Mouse (Mus musculus) limb, embryonic 15.5 days (tissue): ENCODE results near the gene Me1. TPM values are rescaled to one million over a fixed set of nuclear protein-coding genes. Genes with fewer than 3 reads are reported as not detected.

Experiments used
- ATAC-seq: fragments of 200-750 bp; cut with Nextera tagmentation; 2 replicates; pipeline ENCODE4 v1.8.0; 2017; ENCODE audit warnings: low read depth, moderate TSS enrichment; ENCODE audit not compliant: insufficient number of reproducible peaks, low FRiP score, low TSS enrichment
- H3K27ac ChIP-seq: fragments of 300-500 bp; sonication (generic); 2 replicates; pipeline ENCODE4 v1.5.1; 2015; ENCODE audit warnings: moderate library complexity, mild to moderate bottlenecking, inconsistent platforms
- H3K27me3 ChIP-seq: fragments of 300-500 bp; sonication (generic); 2 replicates; pipeline ENCODE4 v1.6.1; 2015; ENCODE audit warnings: inconsistent platforms
- H3K36me3 ChIP-seq: fragments of 300-500 bp; sonication (generic); 2 replicates; pipeline ENCODE4 v1.6.1; 2015; ENCODE audit warnings: inconsistent platforms
- H3K4me1 ChIP-seq: fragments of 300-500 bp; sonication (generic); 2 replicates; pipeline ENCODE4 v1.6.1; 2015; ENCODE audit warnings: inconsistent platforms
- H3K4me2 ChIP-seq: fragments of 300-500 bp; sonication (generic); 2 replicates; pipeline ENCODE4 v1.6.1; 2015; ENCODE audit warnings: mild to moderate bottlenecking, inconsistent platforms
- H3K4me3 ChIP-seq: fragments of 300-500 bp; sonication (generic); 2 replicates; pipeline ENCODE4 v1.5.1; 2015; ENCODE audit warnings: mild to moderate bottlenecking, inconsistent platforms
- H3K9ac ChIP-seq: fragments of 300-500 bp; sonication (generic); 2 replicates; pipeline ENCODE4 v1.6.1; 2015; ENCODE audit warnings: inconsistent platforms
- H3K9me3 ChIP-seq: fragments of 300-500 bp; sonication (generic); 2 replicates; pipeline ENCODE4 v1.6.1; 2016; ENCODE audit warnings: inconsistent platforms
- WGBS: fragments of 180-500 bp; shearing (Covaris S2); methylation state at CpG from one replicate; pipeline ENCODE4 v1.1.7; 2015; 5-methylcytosine and 5-hydroxymethylcytosine counted together
- polyA plus RNA-seq: library from polyadenylated mRNA; unstranded; fragments of >200 nt; fragmentation: Nextera tagmentation; extraction: Ambion mirVana; gene quantifications from 2 replicates; pipeline ENCODE4 v1.2.1, GENCODE M21; 2015

Gene Me1
- polyA plus RNA-seq, 1 experiment from 2014 or later = 32.4 TPM

DNA sequence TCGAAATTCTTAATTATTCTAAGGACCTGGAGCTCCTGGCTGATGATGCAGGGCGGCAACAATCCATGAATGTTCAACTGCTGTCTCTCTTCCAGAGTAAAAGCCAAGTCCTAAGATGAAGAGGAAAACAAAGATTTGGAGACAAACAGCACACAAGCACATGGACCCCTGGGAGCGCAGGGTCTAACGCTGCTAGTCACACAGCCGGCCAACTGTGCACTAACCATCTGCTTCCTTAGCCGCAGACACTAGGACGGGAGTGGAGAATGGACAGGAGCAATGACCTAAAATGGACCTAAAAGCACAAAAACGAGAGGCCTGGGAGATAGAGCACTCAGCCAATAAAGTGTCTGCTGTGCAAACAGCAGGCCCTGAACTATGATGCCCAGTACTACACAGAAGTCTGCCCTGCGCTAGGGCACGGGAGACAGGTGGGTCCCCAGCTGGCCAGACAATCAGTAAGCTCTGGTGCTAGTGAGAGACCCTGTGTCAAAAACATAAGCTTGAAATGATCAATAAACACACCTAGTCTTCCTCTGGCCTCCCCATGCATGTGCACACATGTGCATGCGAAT is 15.8 kb downstream of the Me1 start:
- no peaks in the 10 kb centered on the region for H3K9me3 ChIP-seq
- 88% methylated on average over 11 of the region's 11 CpGs for WGBS

DNA sequence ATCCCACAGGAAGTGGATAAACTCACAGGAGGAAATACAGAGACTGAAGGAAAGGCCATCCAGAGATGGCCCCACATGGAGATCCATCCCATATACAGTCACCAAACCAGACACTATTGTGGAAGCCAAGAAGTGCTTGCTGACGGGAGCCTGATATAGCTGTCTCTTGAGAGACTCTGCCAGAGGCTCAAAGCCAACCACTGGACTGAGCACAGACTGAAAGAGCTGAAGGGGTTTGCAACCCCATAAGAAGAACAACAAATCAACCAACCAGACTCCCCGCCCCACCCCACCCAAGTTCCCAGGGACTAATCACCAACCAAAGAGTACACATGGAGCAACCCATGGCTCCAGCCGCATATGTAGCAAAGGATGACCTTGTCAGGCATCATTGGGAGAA is 19.5 kb downstream of the Me1 start:
- no peaks in the 10 kb centered on the region for H3K36me3 ChIP-seq
- H3K4me1 ChIP-seq = 0 out of 2 replicates have a peak, but pooled peaks cover 4% of the 10 kb centered on the region
- WGBS = 85% methylated on average over 3 of the region's 3 CpGs
- no peak overlapping the region for H3K9ac ChIP-seq
- H3K4me3 ChIP-seq = no peak overlapping the region
- H3K27ac ChIP-seq = no peak overlapping the region
- H3K9me3 ChIP-seq = no peaks in the 10 kb centered on the region
- H3K27me3 ChIP-seq = no peaks in the 10 kb centered on the region
- no peak overlapping the region for H3K4me2 ChIP-seq
- no peak for ATAC-seq

More for the DNA sequence above, 15.8 kb downstream of the Me1 start:
- Histone ChIP-seq H3K9ac (no peak overlapping the region), H3K36me3 (no peaks in the 10 kb centered on the region), H3K4me3 (no peak overlapping the region), H3K4me2 (no peak overlapping the region), H3K27me3 (no peaks in the 10 kb centered on the region), H3K4me1 (0 out of 2 replicates have a peak, but pooled peaks cover 5% of the 10 kb centered on the region), H3K27ac (no peak overlapping the region)
- ATAC-seq = no peak

DNA sequence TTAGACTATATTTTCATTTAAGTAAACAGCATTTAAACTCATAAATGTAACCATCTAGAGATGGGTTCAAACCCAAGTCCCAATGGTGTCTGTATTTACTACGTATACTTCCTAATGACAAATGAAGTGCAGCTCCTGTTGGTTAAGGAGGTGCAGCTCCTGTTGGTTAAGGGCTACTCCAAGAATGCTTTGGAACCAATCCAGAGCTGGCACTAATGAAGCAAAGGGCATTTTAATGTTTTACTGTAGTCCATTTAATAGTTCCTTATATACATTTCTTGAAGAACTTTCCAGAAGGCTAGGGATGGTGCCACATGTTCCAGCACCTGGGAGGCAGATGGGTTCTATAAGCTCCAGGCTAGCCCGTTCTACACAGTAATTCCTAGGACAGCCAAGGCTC is 20.3 kb downstream of the Me1 start:
- no peak overlapping the region for H3K27ac ChIP-seq
- H3K4me1 ChIP-seq = 0 out of 2 replicates have a peak, but pooled peaks cover 4% of the 10 kb centered on the region
- ATAC-seq = no peak
- no peaks in the 10 kb centered on the region for H3K9me3 ChIP-seq
- H3K36me3 ChIP-seq = no peaks in the 10 kb centered on the region
- WGBS = 73% methylated on average over 2 of the region's 2 CpGs
- H3K9ac ChIP-seq = no peak overlapping the region
- H3K27me3 ChIP-seq = no peaks in the 10 kb centered on the region
- H3K4me3 ChIP-seq = no peak overlapping the region
- H3K4me2 ChIP-seq = no peak overlapping the region

DNA sequence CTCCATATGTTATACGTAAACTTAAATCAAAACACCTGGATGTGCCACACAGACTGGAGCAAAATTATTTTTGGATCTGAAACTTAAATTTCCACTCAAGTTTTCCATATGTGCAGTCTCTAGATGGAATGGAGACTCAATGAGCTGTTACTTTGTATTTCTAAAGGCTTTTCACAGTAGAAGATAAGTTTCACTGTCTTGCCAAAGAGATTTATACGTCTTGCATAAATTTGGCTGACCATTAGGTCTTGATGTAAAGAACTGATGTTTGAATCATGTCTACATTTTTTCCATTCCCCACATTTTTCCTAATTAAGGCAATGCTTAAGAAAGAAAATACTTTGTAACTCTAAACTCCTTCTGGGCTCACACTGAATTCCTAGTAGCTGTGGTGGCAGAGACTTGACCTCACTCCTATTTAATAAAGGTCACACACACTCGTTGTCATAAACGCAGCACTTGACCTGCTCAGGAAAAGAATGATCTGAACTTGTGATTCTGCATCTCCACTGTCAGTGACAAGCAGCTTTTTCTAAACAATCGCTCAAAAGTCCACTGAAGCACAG is 22.8 kb downstream of the Me1 start:
- Histone ChIP-seq H3K4me1 (peaks cover 4% of the 10 kb centered on the region; the same call in 1 of the 2 replicates), H3K36me3 (no peaks in the 10 kb centered on the region), H3K27ac (peak overlapping the region; percentile 19; the same call in 1 of the 2 replicates), H3K27me3 (no peaks in the 10 kb centered on the region), H3K9ac (no peak overlapping the region), H3K4me3 (no peak overlapping the region), H3K4me2 (no peak overlapping the region), H3K9me3 (no peaks in the 10 kb centered on the region)
- WGBS = 33% methylated on average over 5 of the region's 5 CpGs
- ATAC-seq = 0 out of 2 replicates have a peak, but pooled peaks have one; percentile 14

DNA sequence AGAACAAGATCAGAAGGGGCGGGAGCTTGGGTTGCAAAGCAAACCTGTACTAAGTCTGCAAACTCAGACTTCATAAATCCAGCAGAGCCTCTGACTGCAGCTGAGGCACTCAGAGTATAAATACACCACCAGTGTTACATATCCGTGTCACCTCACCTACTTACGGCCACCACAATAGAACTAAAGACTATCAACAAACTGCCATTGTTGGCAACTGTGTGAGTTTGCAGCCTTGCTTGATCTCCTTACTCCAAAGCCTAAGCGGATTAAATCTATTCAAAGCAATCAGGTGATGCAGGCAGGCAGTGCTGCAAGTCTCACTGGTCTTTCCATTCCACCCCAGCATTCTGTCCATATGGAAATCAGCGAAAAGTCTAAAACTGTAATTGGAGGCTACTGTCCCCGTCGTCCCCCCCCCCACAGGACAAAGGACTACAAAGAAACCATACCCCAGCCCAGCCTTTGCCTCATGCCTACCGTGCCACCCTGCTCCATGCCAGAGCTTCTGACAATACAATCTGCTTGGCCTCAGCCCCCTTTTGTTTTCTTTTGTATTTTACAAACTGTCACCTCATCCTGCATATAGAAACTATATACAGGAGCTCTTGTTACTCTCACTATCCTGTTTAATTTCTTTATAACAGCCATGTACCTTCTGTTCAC is 27.0 kb downstream of the Me1 start:
- no peak overlapping the region for H3K4me3 ChIP-seq
- ATAC-seq = no peak
- no peak overlapping the region for H3K4me2 ChIP-seq
- 56% methylated on average over 8 of the region's 8 CpGs for WGBS
- H3K27ac ChIP-seq = no peak overlapping the region
- no peaks in the 10 kb centered on the region for H3K36me3 ChIP-seq
- no peak overlapping the region for H3K9ac ChIP-seq
- peaks cover 4% of the 10 kb centered on the region; the same call in 1 of the 2 replicates for H3K4me1 ChIP-seq
- no peaks in the 10 kb centered on the region for H3K27me3 ChIP-seq
- no peaks in the 10 kb centered on the region for H3K9me3 ChIP-seq

DNA sequence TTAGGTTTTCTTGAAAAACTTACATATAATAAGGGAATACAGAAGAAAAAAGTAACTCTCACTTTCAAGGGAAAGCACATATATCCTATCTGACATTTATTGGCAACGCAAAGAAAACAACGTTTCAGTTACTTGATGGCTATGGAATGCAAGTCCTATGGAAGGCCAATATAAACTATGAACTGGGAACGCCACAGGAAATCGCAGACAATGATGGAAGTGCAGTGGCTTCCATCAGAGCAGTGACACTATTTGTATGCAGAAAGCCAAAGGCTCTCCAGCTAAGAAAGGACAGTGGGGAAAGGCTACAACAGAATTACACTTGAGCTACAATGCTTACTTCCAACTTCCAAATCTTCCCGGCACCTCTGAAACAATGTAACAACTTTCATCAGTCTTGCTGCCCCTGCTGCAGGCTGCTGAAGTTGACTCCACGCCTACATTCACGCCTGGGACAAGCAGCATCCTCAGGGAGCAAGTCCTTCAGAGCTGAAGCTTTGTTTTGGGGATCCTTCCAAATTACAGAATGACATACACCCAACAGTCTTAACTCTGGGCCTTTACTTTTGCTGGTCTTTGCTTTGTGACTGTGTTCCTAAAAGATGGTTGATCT is 28.5 kb downstream of the Me1 start:
- Histone ChIP-seq H3K27me3 (no peaks in the 10 kb centered on the region), H3K36me3 (no peaks in the 10 kb centered on the region), H3K4me1 (no peaks in the 10 kb centered on the region; the same call in 1 of the 2 replicates), H3K9me3 (no peaks in the 10 kb centered on the region), H3K4me3 (no peak overlapping the region), H3K27ac (no peak overlapping the region), H3K9ac (no peak overlapping the region), H3K4me2 (no peak overlapping the region)
- no peak for ATAC-seq
- 77% methylated on average over 7 of the region's 7 CpGs for WGBS

DNA sequence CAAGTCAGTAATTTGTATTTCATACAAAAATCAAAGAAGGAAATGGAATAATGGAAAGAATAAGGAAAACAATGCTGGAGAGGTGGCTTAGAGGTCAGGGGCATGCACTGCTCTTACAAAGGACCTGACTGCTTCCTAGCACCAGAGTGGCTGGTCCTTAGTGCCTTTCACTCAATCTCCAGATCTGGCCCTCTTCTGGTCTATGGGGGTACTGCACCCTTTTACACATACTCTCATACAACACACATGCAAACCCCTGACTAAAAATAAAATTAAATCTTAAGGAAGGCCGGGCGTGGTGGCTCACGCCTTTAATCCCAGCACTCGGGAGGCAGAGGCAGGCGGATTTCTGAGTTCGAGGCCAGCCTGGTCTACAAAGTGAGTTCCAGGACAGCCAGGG is 34.1 kb downstream of the Me1 start:
- no peak overlapping the region for H3K27ac ChIP-seq
- no peak overlapping the region for H3K9ac ChIP-seq
- no peak for ATAC-seq
- no peaks in the 10 kb centered on the region for H3K36me3 ChIP-seq
- H3K27me3 ChIP-seq = no peaks in the 10 kb centered on the region
- no peaks in the 10 kb centered on the region for H3K4me1 ChIP-seq
- 95% methylated on average over 6 of the region's 6 CpGs for WGBS
- H3K9me3 ChIP-seq = no peaks in the 10 kb centered on the region
- no peak overlapping the region for H3K4me2 ChIP-seq
- H3K4me3 ChIP-seq = no peak overlapping the region

DNA sequence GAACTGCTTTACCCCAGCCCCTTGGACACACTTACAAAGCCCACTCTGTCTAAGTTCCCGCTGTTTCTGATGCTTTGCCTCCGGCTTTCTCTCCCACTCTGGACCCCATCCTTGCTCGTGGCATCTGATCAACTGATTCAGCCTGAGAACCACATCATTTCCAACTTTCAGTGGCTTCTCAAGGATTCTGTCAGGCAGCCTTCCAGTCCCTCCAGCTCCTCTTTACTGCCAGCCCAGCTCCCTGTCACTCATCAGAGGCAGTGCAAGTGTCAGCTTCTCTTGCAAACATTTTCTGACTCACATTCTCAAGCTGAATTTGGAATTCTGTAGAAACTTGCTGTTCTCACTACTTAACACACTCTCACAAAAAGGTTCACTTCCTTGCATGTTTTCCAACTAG is 34.5 kb downstream of the Me1 start:
- no peak overlapping the region for H3K27ac ChIP-seq
- no peaks in the 10 kb centered on the region for H3K9me3 ChIP-seq
- no peaks in the 10 kb centered on the region for H3K36me3 ChIP-seq
- no peak overlapping the region for H3K4me3 ChIP-seq
- no peaks in the 10 kb centered on the region for H3K27me3 ChIP-seq
- no peaks in the 10 kb centered on the region for H3K4me1 ChIP-seq
- H3K4me2 ChIP-seq = no peak overlapping the region
- 95% methylated on average over 3 of the region's 3 CpGs for WGBS
- no peak overlapping the region for H3K9ac ChIP-seq
- ATAC-seq = no peak

DNA sequence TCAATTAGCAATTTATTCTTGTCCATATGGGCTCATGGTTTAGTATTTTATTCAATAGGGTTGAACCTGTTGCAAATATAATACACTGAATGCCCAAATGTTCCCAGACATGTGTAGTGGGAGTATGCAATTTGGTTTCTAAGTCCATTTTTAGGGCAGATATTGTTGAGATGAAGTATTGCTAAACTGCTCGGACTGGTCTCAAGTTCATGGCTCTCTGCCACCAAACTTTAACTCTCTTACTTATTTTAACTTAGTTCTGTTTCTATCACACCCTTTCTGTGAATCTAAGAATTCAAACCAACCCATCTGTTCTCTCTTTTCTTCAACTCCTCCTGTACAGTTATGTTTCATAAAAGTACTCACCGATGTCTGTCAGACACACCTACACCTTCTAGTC is 35.4 kb downstream of the Me1 start:
- Histone ChIP-seq H3K4me2 (no peak overlapping the region), H3K27ac (no peak overlapping the region), H3K4me1 (no peaks in the 10 kb centered on the region), H3K9me3 (no peaks in the 10 kb centered on the region), H3K36me3 (no peaks in the 10 kb centered on the region), H3K4me3 (no peak overlapping the region), H3K9ac (no peak overlapping the region), H3K27me3 (no peaks in the 10 kb centered on the region)
- no peak for ATAC-seq
- WGBS = 84% methylated on average over 2 of the region's 2 CpGs

DNA sequence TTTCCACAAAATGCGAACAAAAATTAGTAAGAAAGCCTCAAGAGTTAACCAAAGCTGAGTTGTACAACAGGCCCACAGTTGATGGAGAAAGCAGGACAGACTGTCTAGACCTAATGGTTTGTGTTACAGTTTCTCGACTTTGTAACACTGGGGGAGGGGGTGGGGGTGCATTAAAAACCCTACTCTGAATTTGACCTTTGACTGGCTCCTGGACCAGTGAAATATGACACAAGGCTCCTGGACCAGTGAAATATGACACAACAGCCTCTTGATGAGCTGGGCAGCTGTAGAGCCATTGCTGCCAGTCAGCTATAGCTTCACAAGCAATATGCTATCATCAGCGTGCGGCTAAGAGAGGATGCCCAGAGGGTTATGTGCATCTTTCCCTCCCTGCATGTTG is 37.4 kb downstream of the Me1 start:
- H3K4me2 ChIP-seq = no peak overlapping the region
- H3K36me3 ChIP-seq = no peaks in the 10 kb centered on the region
- H3K27ac ChIP-seq = no peak overlapping the region
- H3K4me1 ChIP-seq = no peaks in the 10 kb centered on the region
- H3K9ac ChIP-seq = no peak overlapping the region
- ATAC-seq = no peak
- no peaks in the 10 kb centered on the region for H3K9me3 ChIP-seq
- H3K27me3 ChIP-seq = no peaks in the 10 kb centered on the region
- H3K4me3 ChIP-seq = no peak overlapping the region
- WGBS = 54% methylated on average over 4 of the region's 4 CpGs

DNA sequence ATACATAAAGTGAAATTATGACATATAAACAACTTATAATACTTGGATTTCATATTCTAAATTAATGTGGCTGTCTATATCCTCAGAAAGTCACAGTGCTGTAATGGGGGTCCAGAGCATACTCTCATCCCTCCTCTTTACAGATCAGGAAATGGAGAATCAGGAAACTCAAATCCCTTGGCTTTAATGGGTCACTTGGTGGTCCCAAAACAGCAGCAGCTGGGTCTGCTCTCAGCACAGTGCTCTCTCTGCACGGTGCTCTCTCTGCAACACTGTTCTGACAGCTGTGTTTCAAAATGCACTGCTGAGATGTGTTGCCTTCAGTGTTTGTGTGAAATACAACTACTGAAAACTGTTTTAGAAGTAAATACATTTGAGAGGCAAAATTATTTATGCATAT is 43.6 kb downstream of the Me1 start:
- no peak for ATAC-seq
- Histone ChIP-seq H3K27me3 (no peaks in the 10 kb centered on the region), H3K9me3 (no peaks in the 10 kb centered on the region), H3K36me3 (no peaks in the 10 kb centered on the region), H3K4me1 (peaks cover 8% of the 10 kb centered on the region; the same call in 1 of the 2 replicates), H3K27ac (no peak overlapping the region), H3K9ac (no peak overlapping the region), H3K4me2 (no peak overlapping the region), H3K4me3 (no peak overlapping the region)
- 38% methylated on average over 1 of the region's 1 CpGs for WGBS

DNA sequence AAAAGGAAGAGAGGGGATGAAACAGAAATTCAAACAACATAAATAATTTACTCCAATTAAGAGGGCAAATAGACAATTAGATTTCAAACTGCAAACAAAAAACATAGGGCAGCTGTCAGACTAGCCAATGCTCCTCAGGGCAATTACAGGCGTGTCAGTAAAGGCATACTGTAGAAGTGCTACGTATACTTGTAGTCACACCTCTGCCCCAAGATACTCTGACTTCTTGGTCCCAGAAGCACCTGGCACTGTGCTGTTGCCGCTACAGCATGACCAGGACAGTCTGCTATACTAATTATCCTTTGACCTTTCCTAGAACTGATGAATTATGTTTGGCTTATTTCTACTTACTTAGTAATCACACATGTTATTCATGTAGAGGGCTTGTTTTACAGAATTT is 44.5 kb downstream of the Me1 start:
- no peaks in the 10 kb centered on the region for H3K27me3 ChIP-seq
- H3K4me2 ChIP-seq = no peak overlapping the region
- ATAC-seq = no peak
- H3K4me1 ChIP-seq = peaks cover 8% of the 10 kb centered on the region; the same call in 1 of the 2 replicates
- WGBS = 69% methylated on average over 3 of the region's 3 CpGs
- no peak overlapping the region for H3K4me3 ChIP-seq
- no peaks in the 10 kb centered on the region for H3K9me3 ChIP-seq
- no peaks in the 10 kb centered on the region for H3K36me3 ChIP-seq
- no peak overlapping the region for H3K27ac ChIP-seq
- H3K9ac ChIP-seq = no peak overlapping the region
